Mouse (Mus musculus) C2C12 (cell line): ENCODE data around the gene Apol9a.

ENCODE experiments used
- CTCF ChIP-seq: IDR thresholded peaks from one replicate; pipeline ENCODE4 v1.5.1; 2011; ENCODE audit not compliant: control insufficient read depth, insufficient read depth, insufficient read length
- FOSL1 ChIP-seq: IDR thresholded peaks from one replicate; pipeline ENCODE4 v1.8.0; 2011; ENCODE audit warnings: mild to moderate bottlenecking, low read length; ENCODE audit not compliant: poor library complexity, insufficient read depth, severe bottlenecking

- TF ChIP-seq CTCF (peak; percentile 99), FOSL1 (no peak)
Observed at GRCm38 (mm10) chr15:77358320-77359040, 52.5 kb downstream of the Apol9a start.
